Mouse (Mus musculus) cortical plate, adult 2 months (tissue): ENCODE data around the gene Adgrg3.

ENCODE experiments used
- CTCF ChIP-seq: fragments of 200-500 bp; IDR thresholded peaks from 2 replicates; pipeline ENCODE4 v1.5.1; 2011; ENCODE audit warnings: mild to moderate bottlenecking, control low read depth, low read length; ENCODE audit not compliant: insufficient read depth; ENCODE audit errors: extremely low read depth
- POLR2A ChIP-seq: fragments of 200-500 bp; IDR thresholded peaks from 2 replicates; pipeline ENCODE4 v1.6.1; 2011; ENCODE audit warnings: mild to moderate bottlenecking, low read length, control low read depth; ENCODE audit not compliant: insufficient read depth; ENCODE audit errors: extremely low read depth

- TF ChIP-seq CTCF, result no peak
- no peak for TF ChIP-seq POLR2A
These were observed 42.5 kb downstream of the Adgrg3 start for GRCm38 (mm10) chr8:95059812-95060533.
